Mouse (Mus musculus) olfactory bulb, adult 2 months (tissue): ENCODE data around the gene Olfr459.

Experiments used
- CTCF ChIP-seq: fragments of 200-500 bp; IDR thresholded peaks from 2 replicates; pipeline ENCODE4 v1.5.1; 2012; ENCODE audit warnings: low read depth, mild to moderate bottlenecking, low read length, moderate library complexity; ENCODE audit not compliant: insufficient read depth
- POLR2A ChIP-seq: fragments of 200-500 bp; IDR thresholded peaks from 2 replicates; pipeline ENCODE4 v1.6.1; 2012; ENCODE audit warnings: mild to moderate bottlenecking, low read depth, low read length, moderate library complexity; ENCODE audit not compliant: insufficient read depth

GRCm38 (mm10) chr6:41741101-41741500 is 33.9 kb downstream of the Olfr459 start:
- TF ChIP-seq CTCF, result no peak
- TF ChIP-seq POLR2A, result no peak
